Mouse (Mus musculus): Measurements from ENCODE around the gene 6030445D17Rik.

DNA sequence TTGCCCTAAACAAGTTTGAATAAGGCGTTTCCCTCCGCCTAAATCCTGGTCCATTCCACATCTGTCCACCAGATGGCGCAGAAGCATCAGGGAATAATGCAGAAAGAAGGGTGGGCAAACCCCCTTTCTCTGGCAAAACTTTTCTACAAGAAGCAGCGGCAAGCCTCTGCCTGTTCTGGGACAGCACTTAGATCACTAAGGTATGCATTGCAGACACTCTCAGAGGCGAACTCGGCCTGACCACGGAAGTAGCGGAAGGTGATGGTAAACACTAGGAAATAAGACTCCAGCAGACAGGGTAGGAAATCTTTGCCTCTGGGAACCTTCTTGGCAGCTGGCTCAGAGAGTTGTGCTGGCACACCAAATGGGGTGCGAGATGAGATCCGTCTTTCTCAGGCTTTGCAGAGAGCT is 7.2 kb upstream of the 6030445D17Rik start:
- no peak for TF ChIP-seq POLR2A (IDR thresholded peaks at IDR 0.05; ENCODE audit: low read depth, low read length)
- peak; percentile 86; the same call in 1 of the 2 replicates for TF ChIP-seq CTCF (IDR thresholded peaks at IDR 0.05; ENCODE audit: extremely low read depth, insufficient read depth, insufficient read length, insufficient replicate concordance)
